Mouse (Mus musculus) lung, postnatal 0 days (tissue): ENCODE data around the gene Olfr9. TPM values are rescaled to one million over a fixed set of nuclear protein-coding genes. Genes with fewer than 3 reads are reported as not detected.
"Not testable (repeated sequence)": the region's sequence is repeated elsewhere in the genome, so short reads cannot be mapped to it uniquely, and the experiment has no call there.

ENCODE experiments used
- ATAC-seq: fragments of 200-750 bp; cut with Nextera tagmentation; 2 replicates; pipeline ENCODE4 v1.8.0; 2017; ENCODE audit warnings: moderate library complexity
- DNase-seq: peaks from one replicate; pipeline ENCODE4 v3.0.0-alpha.2; 2016; ENCODE audit warnings: low spot score
- H3K27ac ChIP-seq: fragments of 300-500 bp; sonication (generic); 2 replicates; pipeline ENCODE4 v1.5.1; 2014; ENCODE audit warnings: antibody characterized with exemption, mild to moderate bottlenecking, low read length, mixed read lengths
- H3K27me3 ChIP-seq: fragments of 300-500 bp; sonication (generic); replicated peaks from 2 replicates; pipeline ENCODE4 v1.6.1; 2014; ENCODE audit warnings: low read length, mixed read lengths; ENCODE audit not compliant: insufficient read depth
- H3K36me3 ChIP-seq: fragments of 300-500 bp; sonication (generic); 2 replicates; pipeline ENCODE4 v1.6.1; 2014; ENCODE audit warnings: low read length, mixed read lengths; ENCODE audit not compliant: insufficient read depth
- H3K4me1 ChIP-seq: fragments of 300-500 bp; sonication (generic); 2 replicates; pipeline ENCODE4 v1.6.1; 2014; ENCODE audit warnings: antibody characterized with exemption, low read depth, low read length, mixed read lengths; ENCODE audit not compliant: insufficient read depth
- H3K4me2 ChIP-seq: fragments of 300-500 bp; sonication (generic); replicated peaks from 2 replicates; pipeline ENCODE4 v1.6.1; 2014; ENCODE audit warnings: low read depth, mild to moderate bottlenecking, low read length, moderate library complexity, mixed read lengths
- H3K4me3 ChIP-seq: fragments of 300-500 bp; sonication (generic); 2 replicates; pipeline ENCODE4 v1.5.1; 2014; ENCODE audit warnings: low read depth, low read length
- H3K9ac ChIP-seq: fragments of 300-500 bp; sonication (generic); replicated peaks from 2 replicates; pipeline ENCODE4 v1.6.1; 2014; ENCODE audit warnings: low read depth, mild to moderate bottlenecking
- H3K9me3 ChIP-seq: fragments of 300-500 bp; sonication (generic); 2 replicates; pipeline ENCODE4 v1.6.1; 2016; ENCODE audit warnings: low read length, mixed read lengths
- CTCF ChIP-seq: IDR thresholded peaks from 2 replicates; pipeline ENCODE4 v1.5.1; 2016; ENCODE audit warnings: antibody characterized with exemption, mild to moderate bottlenecking
- EP300 ChIP-seq: IDR thresholded peaks from 2 replicates; pipeline ENCODE4 v1.6.1; 2016; ENCODE audit warnings: antibody characterized with exemption, mild to moderate bottlenecking, control low read depth
- WGBS: fragments of 180-500 bp; shearing (Covaris S2); extraction: QIAGEN DNeasy Blood & Tissue Kit; methylation state at CpG from one replicate; pipeline ENCODE4 v1.1.7; 2014; 5-methylcytosine and 5-hydroxymethylcytosine counted together
- polyA plus RNA-seq: library from polyadenylated mRNA; unstranded; fragments of >200 nt; fragmentation: Nextera tagmentation; extraction: Ambion mirVana; gene quantifications from 2 replicates; pipeline ENCODE4 v1.2.1, GENCODE M21; 2015

Gene Olfr9
- polyA plus RNA-seq, 1 experiment from 2014 or later, result not detected

GRCm38 (mm10) chr10:128995796-128996195, 6.6 kb downstream of the Olfr9 start:
- no peak overlapping the region for H3K4me2 ChIP-seq
- WGBS, result 94% methylated on average over 1 of the region's 1 CpGs
- ATAC-seq, result no peak

GRCm38 (mm10) chr10:128996523-128997040, 7.4 kb downstream of the Olfr9 start:
- H3K27me3 ChIP-seq, result no peaks in the 10 kb centered on the region
- no peak for DNase-seq
- no peak for TF ChIP-seq CTCF
- TF ChIP-seq EP300, result no peak
- H3K9me3 ChIP-seq, result no peaks in the 10 kb centered on the region
- no peaks in the 10 kb centered on the region for H3K4me1 ChIP-seq
- H3K36me3 ChIP-seq, result no peaks in the 10 kb centered on the region
- H3K27ac ChIP-seq, result no peak overlapping the region
- no peak overlapping the region for H3K9ac ChIP-seq
- H3K4me2 ChIP-seq, result no peak overlapping the region
- no peak overlapping the region for H3K4me3 ChIP-seq
- ATAC-seq, result no peak
- 76% methylated on average over 4 of the region's 4 CpGs for WGBS

More at GRCm38 (mm10) chr10:128995796-128996195, 6.6 kb downstream of the Olfr9 start:
- Histone ChIP-seq H3K27me3 (no peaks in the 10 kb centered on the region), H3K27ac (no peak overlapping the region), H3K4me1 (no peaks in the 10 kb centered on the region), H3K36me3 (no peaks in the 10 kb centered on the region), H3K9me3 (no peaks in the 10 kb centered on the region), H3K4me3 (no peak overlapping the region), H3K9ac (no peak overlapping the region)
- TF ChIP-seq CTCF, result no peak
- no peak for TF ChIP-seq EP300
- no peak for DNase-seq

- DNase-seq, result no peak
- no peak for ATAC-seq
- Histone ChIP-seq H3K36me3 (no peaks in the 10 kb centered on the region), H3K9me3 (no peaks in the 10 kb centered on the region), H3K4me2 (no peak overlapping the region), H3K9ac (no peak overlapping the region), H3K4me3 (no peak overlapping the region), H3K4me1 (no peaks in the 10 kb centered on the region), H3K27me3 (no peaks in the 10 kb centered on the region), H3K27ac (no peak overlapping the region)
- TF ChIP-seq CTCF (no peak), EP300 (no peak)
- WGBS, result 75% methylated on average over 14 of the region's 14 CpGs
These were observed 15.0 kb downstream of the Olfr9 start for GRCm38 (mm10) chr10:129004032-129004920.

GRCm38 (mm10) chr10:129010288-129010841, 21.1 kb downstream of the Olfr9 start, which contains the start of gene Olfr763:
Gene Olfr763 (plus strand): TSS chr10:129010791.
- no peaks in the 10 kb centered on the region for H3K4me1 ChIP-seq
- ATAC-seq, result no peak
- H3K4me3 ChIP-seq, result no peak within 1 kb of the TSS
- H3K36me3 ChIP-seq, result no peaks in the 10 kb centered on the region
- H3K9me3 ChIP-seq, result no peaks in the 10 kb centered on the region
- TF ChIP-seq EP300 (no peak), CTCF (no peak)
- H3K27me3 ChIP-seq, result no peaks in the 10 kb centered on the region
- H3K4me2 ChIP-seq, result no peak within 1 kb of the TSS
- H3K9ac ChIP-seq, result no peak within 1 kb of the TSS
- WGBS, result 59% methylated on average over 2 of the region's 2 CpGs
- no peak within 1 kb of the TSS for H3K27ac ChIP-seq
- DNase-seq, result no peak

- not testable (repeated sequence) for H3K4me1 ChIP-seq, H3K27me3 ChIP-seq, H3K36me3 ChIP-seq, H3K27ac ChIP-seq, ATAC-seq, H3K4me3 ChIP-seq, DNase-seq, H3K9me3 ChIP-seq, H3K9ac ChIP-seq, H3K4me2 ChIP-seq
- WGBS, result 60% methylated on average over 1 of the region's 5 CpGs
These were observed 22.3 kb downstream of the Olfr9 start for GRCm38 (mm10) chr10:129011511-129011910.

- no peak for DNase-seq
- H3K9ac ChIP-seq, result no peak overlapping the region
- H3K4me3 ChIP-seq, result no peak overlapping the region
- H3K4me2 ChIP-seq, result no peak overlapping the region
- no peak overlapping the region for H3K27ac ChIP-seq
- no peaks in the 10 kb centered on the region for H3K27me3 ChIP-seq
- no peaks in the 10 kb centered on the region for H3K4me1 ChIP-seq
- H3K9me3 ChIP-seq, result no peaks in the 10 kb centered on the region
- no peak for ATAC-seq
- H3K36me3 ChIP-seq, result no peaks in the 10 kb centered on the region
- TF ChIP-seq CTCF, result no peak
- TF ChIP-seq EP300, result no peak
These were observed 25.2 kb downstream of the Olfr9 start for GRCm38 (mm10) chr10:129014477-129014876.
